ENCODE assay signal across 8 mouse cellular contexts in the genomic region with DNA sequence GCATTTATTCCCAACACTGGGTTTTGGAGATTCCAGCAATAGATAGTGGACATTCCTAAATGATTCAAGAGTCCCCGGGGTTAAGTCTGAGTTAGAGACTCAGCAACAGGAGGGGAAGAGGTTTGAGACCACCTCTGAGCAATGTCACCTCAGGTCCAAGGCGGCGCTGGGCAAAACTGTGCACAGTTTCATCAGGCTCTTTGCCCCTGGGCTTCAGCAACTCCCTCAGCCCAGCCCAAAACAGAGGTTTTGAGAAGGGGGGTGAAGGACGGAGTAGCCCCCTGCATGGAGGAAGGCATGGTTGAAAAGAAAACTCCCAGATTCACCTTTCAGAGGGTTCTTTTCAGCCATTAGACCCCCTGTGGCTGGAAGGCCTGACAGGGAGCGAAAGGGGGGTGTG. TPM values are rescaled to one million over a fixed set of nuclear protein-coding genes. Genes with fewer than 3 reads are reported as not detected.
DNase-seq lines count a peak whose midpoint lies in the region; ATAC-seq and TF ChIP-seq lines count a peak whose summit lies in the region.

No protein-coding gene starts in this region.

- TF ChIP-seq POLR2A in embryonic fibroblast, embryonic 13.5 days (IDR thresholded peaks at IDR 0.05; ENCODE audit: low read depth, low read length): no peak

- no peaks in the 10 kb centered on the region for H3K4me1 ChIP-seq in embryonic fibroblast, embryonic 13.5 days (ENCODE audit: control insufficient read depth, insufficient read depth, low read length)
- no peaks in the 10 kb centered on the region for H3K4me1 ChIP-seq in intestine, postnatal 0 days (replicated peaks; ENCODE audit: control insufficient read depth, insufficient read depth, low read length)
- H3K4me1 ChIP-seq in neural tube, embryonic 13.5 days (replicated peaks): peaks cover 32% of the 10 kb centered on the region

- no peak for ATAC-seq in intestine, postnatal 0 days
- no peak for ATAC-seq in neural tube, embryonic 13.5 days (ENCODE audit: low read depth)

- H3K27me3 ChIP-seq in intestine, postnatal 0 days (replicated peaks; ENCODE audit: control insufficient read depth, insufficient read depth, low read length): no peaks in the 10 kb centered on the region
- no peaks in the 10 kb centered on the region for H3K27me3 ChIP-seq in neural tube, embryonic 13.5 days

- WGBS in intestine, postnatal 0 days: 77% methylated on average over 5 of the region's 5 CpGs
- WGBS in neural tube, embryonic 13.5 days: 71% methylated on average over 5 of the region's 5 CpGs

- peak overlapping the region; percentile 87 for H3K4me2 ChIP-seq in intestine, postnatal 0 days (replicated peaks; ENCODE audit: low read depth)
- H3K4me2 ChIP-seq in neural tube, embryonic 13.5 days: peak overlapping the region; percentile 91

- H3K9ac ChIP-seq in intestine, postnatal 0 days (ENCODE audit: low read depth, low read length): peak overlapping the region; percentile 58; the same call in 1 of the 2 replicates
- H3K9ac ChIP-seq in neural tube, embryonic 13.5 days: peak overlapping the region; percentile 78

- peaks cover 59% of the 10 kb centered on the region for H3K36me3 ChIP-seq in intestine, postnatal 0 days (ENCODE audit: control insufficient read depth, insufficient read depth)
- H3K36me3 ChIP-seq in neural tube, embryonic 13.5 days: peaks cover 65% of the 10 kb centered on the region

- DNase-seq in layer of hippocampus, adult 9-11 months: peak; percentile 1
- no peak for DNase-seq in layer of hippocampus, adult 9-10 months (ENCODE audit: low spot score)
- DNase-seq in urinary bladder, adult 2 months (ENCODE audit: low spot score): no peak
- no peak for DNase-seq in layer of hippocampus, postnatal 36 days
- no peak for DNase-seq in c-Kit-positive CD71-positive TER-119-positive erythroid progenitor cells, embryonic 14.5 days (ENCODE audit: low spot score)

- peak overlapping the region; percentile 63 for H3K4me3 ChIP-seq in embryonic fibroblast, embryonic 13.5 days (ENCODE audit: insufficient read depth, low read length)
- no peak overlapping the region for H3K4me3 ChIP-seq in intestine, postnatal 0 days (ENCODE audit: low read depth, low read length)
- peak overlapping the region; percentile 63 for H3K4me3 ChIP-seq in neural tube, embryonic 13.5 days

- H3K9me3 ChIP-seq in intestine, postnatal 0 days (ENCODE audit: control insufficient read depth): no peaks in the 10 kb centered on the region
- H3K9me3 ChIP-seq in neural tube, embryonic 13.5 days: no peaks in the 10 kb centered on the region

- no peak for TF ChIP-seq CTCF in embryonic fibroblast, embryonic 13.5 days (IDR thresholded peaks at IDR 0.05; ENCODE audit: borderline replicate concordance, insufficient read depth, low read length)
- TF ChIP-seq CTCF in intestine, postnatal 0 days (IDR thresholded peaks at IDR 0.05; ENCODE audit: low read depth): no peak

- no peak overlapping the region for H3K27ac ChIP-seq in embryonic fibroblast, embryonic 13.5 days (ENCODE audit: insufficient read depth, low read length)
- H3K27ac ChIP-seq in intestine, postnatal 0 days (ENCODE audit: low read depth, low read length): no peak overlapping the region
- no peak overlapping the region for H3K27ac ChIP-seq in neural tube, embryonic 13.5 days (replicated peaks)

RNA-seq across cellular contexts. Expression of a gene that starts 1.3 kb away (rescaled TPM):
- polyA plus RNA-seq in embryonic fibroblast, embryonic 13.5 days (2011; ENCODE audit: insufficient read length, low read depth, missing spikeins): 23.9 and 24.3 TPM in 2 replicates
- 11.4 and 12.8 TPM in 2 replicates for polyA plus RNA-seq in intestine, postnatal 0 days (2015; fragmentation: Nextera tagmentation; extraction: Ambion mirVana)
- 43.1 and 47.2 TPM in 2 replicates for polyA plus RNA-seq in neural tube, embryonic 13.5 days (2015; fragmentation: Nextera tagmentation; extraction: Ambion mirVana)
- 91.3 and 136 TPM in 2 replicates for polyA plus RNA-seq in urinary bladder, adult 2 months (2012; rRNA removed)
- total RNA-seq in layer of hippocampus, postnatal 36 days (2021): 10 to 100 TPM; 28.0 to 31.4 TPM

RNA-seq across cellular contexts. Expression of a gene that starts 8.1 kb away (rescaled TPM):
- 36.8 and 59.0 TPM in 2 replicates for polyA plus RNA-seq in embryonic fibroblast, embryonic 13.5 days (2011; ENCODE audit: insufficient read length, low read depth, missing spikeins)
- polyA plus RNA-seq in intestine, postnatal 0 days (2015; fragmentation: Nextera tagmentation; extraction: Ambion mirVana): 20.4 and 21.7 TPM in 2 replicates
- 89.3 and 97.3 TPM in 2 replicates for polyA plus RNA-seq in neural tube, embryonic 13.5 days (2015; fragmentation: Nextera tagmentation; extraction: Ambion mirVana)
- 44.7 and 48.4 TPM in 2 replicates for polyA plus RNA-seq in urinary bladder, adult 2 months (2012; rRNA removed)
- total RNA-seq in layer of hippocampus, postnatal 36 days (2021): 10 to 100 TPM; 66.9 to 70.5 TPM

RNA-seq across cellular contexts. Expression of a gene that starts 9.6 kb away (rescaled TPM):
- 53.2 and 55.1 TPM in 2 replicates for polyA plus RNA-seq in embryonic fibroblast, embryonic 13.5 days (2011; ENCODE audit: insufficient read length, low read depth, missing spikeins)
- polyA plus RNA-seq in intestine, postnatal 0 days (2015; fragmentation: Nextera tagmentation; extraction: Ambion mirVana): 27.0 and 27.4 TPM in 2 replicates
- 94.0 and 97.8 TPM in 2 replicates for polyA plus RNA-seq in neural tube, embryonic 13.5 days (2015; fragmentation: Nextera tagmentation; extraction: Ambion mirVana)
- 71.4 and 74.6 TPM in 2 replicates for polyA plus RNA-seq in urinary bladder, adult 2 months (2012; rRNA removed)
- 10 to 100 TPM; 68.5 to 76.8 TPM for total RNA-seq in layer of hippocampus, postnatal 36 days (2021)

RNA-seq across cellular contexts. Expression of a gene that starts 15.1 kb away (rescaled TPM):
- polyA plus RNA-seq in embryonic fibroblast, embryonic 13.5 days (2011; ENCODE audit: insufficient read length, low read depth, missing spikeins): 77.8 and 81.9 TPM in 2 replicates
- 117 TPM in 2 replicates for polyA plus RNA-seq in intestine, postnatal 0 days (2015; fragmentation: Nextera tagmentation; extraction: Ambion mirVana)
- polyA plus RNA-seq in neural tube, embryonic 13.5 days (2015; fragmentation: Nextera tagmentation; extraction: Ambion mirVana): 124 and 132 TPM in 2 replicates
- polyA plus RNA-seq in urinary bladder, adult 2 months (2012; rRNA removed): 78.1 and 81.2 TPM in 2 replicates
- total RNA-seq in layer of hippocampus, postnatal 36 days (2021): 100 to 1,000 TPM; 101 to 112 TPM

RNA-seq across cellular contexts. Expression of a gene that starts 28.5 kb away (rescaled TPM):
- 226 and 234 TPM in 2 replicates for polyA plus RNA-seq in embryonic fibroblast, embryonic 13.5 days (2011; ENCODE audit: insufficient read length, low read depth, missing spikeins)
- polyA plus RNA-seq in intestine, postnatal 0 days (2015; fragmentation: Nextera tagmentation; extraction: Ambion mirVana): 249 and 255 TPM in 2 replicates
- 257 and 263 TPM in 2 replicates for polyA plus RNA-seq in neural tube, embryonic 13.5 days (2015; fragmentation: Nextera tagmentation; extraction: Ambion mirVana)
- polyA plus RNA-seq in urinary bladder, adult 2 months (2012; rRNA removed): 110 and 141 TPM in 2 replicates
- 100 to 1,000 TPM; 275 to 286 TPM for total RNA-seq in layer of hippocampus, postnatal 36 days (2021)
